Mouse (Mus musculus) midbrain, embryonic 13.5 days (tissue): ENCODE results near the gene Nmrk2. TPM values are rescaled to one million over a fixed set of nuclear protein-coding genes. Genes with fewer than 3 reads are reported as not detected.
"Not testable (repeated sequence)": the region's sequence is repeated elsewhere in the genome, so short reads cannot be mapped to it uniquely, and the experiment has no call there.

ENCODE experiments used
- ATAC-seq: fragments of 200-750 bp; cut with Nextera tagmentation; 2 replicates; pipeline ENCODE4 v1.8.0; 2017; ENCODE audit warnings: mild to moderate bottlenecking, moderate TSS enrichment, moderate library complexity
- H3K27ac ChIP-seq: fragments of 300-500 bp; sonication (generic); 2 replicates; pipeline ENCODE4 v1.5.1; 2015; ENCODE audit warnings: inconsistent platforms, mild to moderate bottlenecking, moderate library complexity
- H3K27me3 ChIP-seq: fragments of 300-500 bp; sonication (generic); 2 replicates; pipeline ENCODE4 v1.6.1; 2015; ENCODE audit warnings: mild to moderate bottlenecking, inconsistent platforms
- H3K36me3 ChIP-seq: fragments of 300-500 bp; sonication (generic); 2 replicates; pipeline ENCODE4 v1.6.1; 2015; ENCODE audit warnings: mild to moderate bottlenecking, inconsistent platforms
- H3K4me1 ChIP-seq: fragments of 300-500 bp; sonication (generic); replicated peaks from 2 replicates; pipeline ENCODE4 v1.6.1; 2015; ENCODE audit warnings: inconsistent platforms
- H3K4me2 ChIP-seq: fragments of 300-500 bp; sonication (generic); replicated peaks from 2 replicates; pipeline ENCODE4 v1.6.1; 2015; ENCODE audit warnings: moderate library complexity, mild to moderate bottlenecking, inconsistent platforms
- H3K4me3 ChIP-seq: fragments of 300-500 bp; sonication (generic); replicated peaks from 2 replicates; pipeline ENCODE4 v1.5.1; 2015; ENCODE audit warnings: mild to moderate bottlenecking, inconsistent platforms
- H3K9ac ChIP-seq: fragments of 300-500 bp; sonication (generic); replicated peaks from 2 replicates; pipeline ENCODE4 v1.6.1; 2015; ENCODE audit warnings: mild to moderate bottlenecking, inconsistent platforms
- H3K9me3 ChIP-seq: fragments of 300-500 bp; sonication (generic); 2 replicates; pipeline ENCODE4 v1.6.1; 2016; ENCODE audit warnings: mild to moderate bottlenecking, inconsistent platforms
- WGBS: fragments of 180-500 bp; shearing (Covaris S2); methylation state at CpG from one replicate; pipeline ENCODE4 v1.1.7; 2015; 5-methylcytosine and 5-hydroxymethylcytosine counted together
- polyA plus RNA-seq: library from polyadenylated mRNA; unstranded; fragments of >200 nt; fragmentation: Nextera tagmentation; extraction: Ambion mirVana; gene quantifications from 2 replicates; pipeline ENCODE4 v1.2.1, GENCODE M21; 2015

The Nmrk2 gene
- polyA plus RNA-seq, 1 experiment from 2014 or later, result 0.16 TPM

GRCm38 (mm10) chr10:81180946-81181345, 20.9 kb downstream of the Nmrk2 start:
- peaks cover 45% of the 10 kb centered on the region for H3K4me1 ChIP-seq
- 94% methylated on average over 13 of the region's 13 CpGs for WGBS
- H3K27me3 ChIP-seq, result no peaks in the 10 kb centered on the region
- no peak overlapping the region for H3K27ac ChIP-seq
- H3K4me3 ChIP-seq, result no peak overlapping the region
- peaks cover 71% of the 10 kb centered on the region for H3K36me3 ChIP-seq
- no peak for ATAC-seq
- no peak overlapping the region for H3K4me2 ChIP-seq
- no peak overlapping the region for H3K9ac ChIP-seq
- no peaks in the 10 kb centered on the region for H3K9me3 ChIP-seq

- 91% methylated on average over 32 of the region's 32 CpGs for WGBS
- H3K9ac ChIP-seq, result no peak overlapping the region
- peaks cover 58% of the 10 kb centered on the region for H3K4me1 ChIP-seq
Measured at GRCm38 (mm10) chr10:81179451-81180342, 22.2 kb downstream of the Nmrk2 start.

GRCm38 (mm10) chr10:81178927-81179326, 22.9 kb downstream of the Nmrk2 start:
- H3K9me3 ChIP-seq, result no peaks in the 10 kb centered on the region
- ATAC-seq, result no peak
- H3K27ac ChIP-seq, result no peak overlapping the region
- no peak overlapping the region for H3K9ac ChIP-seq
- WGBS, result 94% methylated on average over 11 of the region's 11 CpGs
- H3K36me3 ChIP-seq, result peaks cover 52% of the 10 kb centered on the region
- peaks cover 63% of the 10 kb centered on the region for H3K4me1 ChIP-seq
- H3K27me3 ChIP-seq, result no peaks in the 10 kb centered on the region
- 0 out of 2 replicates have a peak overlapping the region, but pooled peaks have one; percentile 100 for H3K4me3 ChIP-seq
- no peak overlapping the region for H3K4me2 ChIP-seq

More at GRCm38 (mm10) chr10:81179451-81180342, 22.2 kb downstream of the Nmrk2 start:
- Histone ChIP-seq H3K4me2 (no peak overlapping the region), H3K9me3 (no peaks in the 10 kb centered on the region), H3K4me3 (no peak overlapping the region), H3K27ac (0 out of 2 replicates have a peak overlapping the region, but pooled peaks have one; percentile 20), H3K27me3 (no peaks in the 10 kb centered on the region), H3K36me3 (peaks cover 60% of the 10 kb centered on the region)
- ATAC-seq, result no peak

- Histone ChIP-seq H3K9ac (peak overlapping the region; percentile 99), H3K4me3 (peak overlapping the region; percentile 100), H3K4me2 (peak overlapping the region; percentile 95), H3K36me3 (peaks cover 51% of the 10 kb centered on the region), H3K27ac (no peak overlapping the region), H3K9me3 (no peaks in the 10 kb centered on the region), H3K27me3 (no peaks in the 10 kb centered on the region), H3K4me1 (peaks cover 65% of the 10 kb centered on the region)
- 68% methylated on average over 14 of the region's 14 CpGs for WGBS
- no peak for ATAC-seq
Measured at GRCm38 (mm10) chr10:81177958-81178712, 23.7 kb downstream of the Nmrk2 start.

GRCm38 (mm10) chr10:81177491-81177925, 24.3 kb downstream of the Nmrk2 start:
- Histone ChIP-seq H3K9me3 (no peaks in the 10 kb centered on the region), H3K4me2 (peak overlapping the region; percentile 95), H3K9ac (peak overlapping the region; percentile 99), H3K27ac (peak overlapping the region; percentile 96), H3K4me3 (peak overlapping the region; percentile 100), H3K36me3 (peaks cover 51% of the 10 kb centered on the region), H3K4me1 (peaks cover 69% of the 10 kb centered on the region), H3K27me3 (no peaks in the 10 kb centered on the region)
- ATAC-seq, result no peak
- 13% methylated on average over 16 of the region's 16 CpGs for WGBS

- under 1% methylated on average over 77 of the region's 77 CpGs for WGBS
- H3K4me2 ChIP-seq, result peak within 1 kb of the TSS; percentile 95
Measured at GRCm38 (mm10) chr10:81176466-81177271, 25.2 kb downstream of the Nmrk2 start, which contains the start of gene Eef2. Eef2 (plus strand) TSS chr10:81176631.

GRCm38 (mm10) chr10:81175936-81176465, 25.9 kb downstream of the Nmrk2 start:
- H3K27me3 ChIP-seq, result no peaks in the 10 kb centered on the region
- peaks cover 37% of the 10 kb centered on the region for H3K36me3 ChIP-seq
- peak overlapping the region; percentile 96 for H3K27ac ChIP-seq
- no peaks in the 10 kb centered on the region for H3K9me3 ChIP-seq
- peak overlapping the region; percentile 95 for H3K4me2 ChIP-seq
- peaks cover 61% of the 10 kb centered on the region for H3K4me1 ChIP-seq
- 7% methylated on average over 13 of the region's 13 CpGs for WGBS
- H3K4me3 ChIP-seq, result peak overlapping the region; percentile 100
- peak overlapping the region; percentile 55; the same call in 1 of the 2 replicates for H3K9ac ChIP-seq
- ATAC-seq, result no peak

More at GRCm38 (mm10) chr10:81176466-81177271, 25.2 kb downstream of the Nmrk2 start, which contains the start of gene Eef2:
- peaks cover 61% of the 10 kb centered on the region for H3K4me1 ChIP-seq
- H3K4me3 ChIP-seq, result peak within 1 kb of the TSS; percentile 100
- H3K27ac ChIP-seq, result peak within 1 kb of the TSS; percentile 96
- peak within 1 kb of the TSS; percentile 99 for H3K9ac ChIP-seq
- H3K36me3 ChIP-seq, result peaks cover 44% of the 10 kb centered on the region
- no peaks in the 10 kb centered on the region for H3K9me3 ChIP-seq
- H3K27me3 ChIP-seq, result no peaks in the 10 kb centered on the region
- ATAC-seq, result peak; percentile 74

GRCm38 (mm10) chr10:81175345-81175701, 26.5 kb downstream of the Nmrk2 start:
- not testable (repeated sequence) for ATAC-seq
- H3K4me2 ChIP-seq, result peak overlapping the region; percentile 95
- 6% methylated on average over 4 of the region's 4 CpGs for WGBS

GRCm38 (mm10) chr10:81174617-81175344, 27.1 kb downstream of the Nmrk2 start:
- H3K9ac ChIP-seq, result peak overlapping the region; percentile 69
- peak; percentile 79 for ATAC-seq
- no peaks in the 10 kb centered on the region for H3K27me3 ChIP-seq
- H3K9me3 ChIP-seq, result no peaks in the 10 kb centered on the region
- peaks cover 59% of the 10 kb centered on the region for H3K4me1 ChIP-seq
- peak overlapping the region; percentile 41 for H3K4me3 ChIP-seq
- H3K4me2 ChIP-seq, result peak overlapping the region; percentile 67
- peak overlapping the region; percentile 96 for H3K27ac ChIP-seq
- H3K36me3 ChIP-seq, result peaks cover 25% of the 10 kb centered on the region
- 2% methylated on average over 29 of the region's 29 CpGs for WGBS

More at GRCm38 (mm10) chr10:81175345-81175701, 26.5 kb downstream of the Nmrk2 start:
- not testable (repeated sequence) for H3K9me3 ChIP-seq, H3K27me3 ChIP-seq
- H3K27ac ChIP-seq, result peak overlapping the region; percentile 96
- peaks cover 61% of the 10 kb centered on the region for H3K4me1 ChIP-seq
- peaks cover 30% of the 10 kb centered on the region for H3K36me3 ChIP-seq
- peak overlapping the region; percentile 69 for H3K9ac ChIP-seq
- H3K4me3 ChIP-seq, result peak overlapping the region; percentile 41

GRCm38 (mm10) chr10:81173132-81173531, 28.7 kb downstream of the Nmrk2 start:
- Histone ChIP-seq H3K36me3 (peaks cover 8% of the 10 kb centered on the region), H3K9ac (peak overlapping the region; percentile 51; the same call in 1 of the 2 replicates), H3K4me1 (peaks cover 55% of the 10 kb centered on the region), H3K9me3 (no peaks in the 10 kb centered on the region), H3K4me2 (peak overlapping the region; percentile 67), H3K4me3 (peak overlapping the region; percentile 14; the same call in 1 of the 2 replicates), H3K27ac (peak overlapping the region; percentile 96), H3K27me3 (no peaks in the 10 kb centered on the region)
- ATAC-seq, result peak; percentile 19
- WGBS, result 3% methylated on average over 21 of the region's 21 CpGs
